17 mouse cellular contexts compared by ENCODE assay signal in genomic region chr2:34204325-34204724, GRCm38 (mm10).
"Had no signal": no experiment of that assay in that cellular context is flagged by ENCODE, and none has a peak within 500 bp of the region (broad histone marks: within the 10 kb centered on the region; RNA-seq: fewer than 3 reads in every experiment).

No protein-coding gene starts in this region.

- H3K4me3 ChIP-seq: midbrain, embryonic 10.5 days; midbrain, embryonic 12.5 days; midbrain, embryonic 15.5 days; neural tube, embryonic 13.5 days; neural tube, embryonic 15.5 days had no signal

- ATAC-seq: midbrain, embryonic 15.5 days had no signal

- H3K4me2 ChIP-seq: lung, embryonic 14.5 days; midbrain, embryonic 12.5 days; midbrain, embryonic 15.5 days; neural tube, embryonic 13.5 days; neural tube, embryonic 15.5 days had no signal

- H3K27me3 ChIP-seq: midbrain, embryonic 12.5 days; midbrain, embryonic 15.5 days; neural tube, embryonic 13.5 days; neural tube, embryonic 15.5 days had no signal

- H3K4me1 ChIP-seq: midbrain, embryonic 10.5 days; midbrain, embryonic 12.5 days; midbrain, embryonic 15.5 days; neural tube, embryonic 15.5 days had no signal

- H3K9me3 ChIP-seq: midbrain, embryonic 10.5 days; midbrain, embryonic 12.5 days; midbrain, embryonic 15.5 days; neural tube, embryonic 13.5 days; neural tube, embryonic 15.5 days had no signal

- H3K9ac ChIP-seq: lung, embryonic 14.5 days; midbrain, embryonic 12.5 days; midbrain, embryonic 15.5 days; neural tube, embryonic 13.5 days; neural tube, embryonic 15.5 days had no signal

- DNase-seq: lung, adult 18-20 months; lung, embryonic 14.5 days; lung, postnatal 10 days; lung, postnatal 4 days; retina, postnatal 1 day; right cerebral cortex, adult 18-20 months; right cerebral cortex, postnatal 25 days; right cerebral cortex, postnatal 4 days; spleen, adult 18-20 months; thymus, adult 2 months; thymus, postnatal 14 days; thymus, postnatal 36 days had no signal

- H3K27ac ChIP-seq: midbrain, embryonic 10.5 days; midbrain, embryonic 12.5 days; midbrain, embryonic 15.5 days; neural tube, embryonic 13.5 days; neural tube, embryonic 15.5 days had no signal
